Mouse (Mus musculus) small intestine, adult 2 months (tissue): ENCODE measurements around the gene Ndufab1. TPM values are rescaled to one million over a fixed set of nuclear protein-coding genes. Genes with fewer than 3 reads are reported as not detected.

ENCODE experiments used
- H3K27ac ChIP-seq: fragments of 200-500 bp; 2 replicates; pipeline ENCODE4 v1.5.1; 2012; ENCODE audit warnings: low read depth, low read length, control low read depth, inconsistent platforms; ENCODE audit not compliant: insufficient read depth
- H3K27me3 ChIP-seq: fragments of 200-500 bp; 2 replicates; pipeline ENCODE4 v1.6.1; 2012; ENCODE audit warnings: mild to moderate bottlenecking, moderate library complexity, low read length, inconsistent platforms; ENCODE audit not compliant: control insufficient read depth, insufficient read depth
- H3K36me3 ChIP-seq: fragments of 200-500 bp; 2 replicates; pipeline ENCODE4 v1.6.1; 2012; ENCODE audit warnings: mild to moderate bottlenecking, low read length, control low read depth, inconsistent platforms; ENCODE audit not compliant: control insufficient read depth, insufficient read depth
- H3K4me1 ChIP-seq: fragments of 200-500 bp; 2 replicates; pipeline ENCODE4 v1.6.1; 2012; ENCODE audit warnings: low read length, inconsistent platforms, mixed read lengths; ENCODE audit not compliant: control insufficient read depth, insufficient read depth, insufficient read length
- H3K4me3 ChIP-seq: fragments of 200-500 bp; 2 replicates; pipeline ENCODE4 v1.5.1; 2012; ENCODE audit warnings: low read depth, mild to moderate bottlenecking, control low read depth, inconsistent platforms, low read length, moderate library complexity
- CTCF ChIP-seq: fragments of 200-500 bp; IDR thresholded peaks from 2 replicates; pipeline ENCODE4 v1.5.1; 2012; ENCODE audit warnings: low read depth, mild to moderate bottlenecking, control low read depth, inconsistent platforms, low read length, moderate library complexity, mixed read lengths; ENCODE audit not compliant: insufficient replicate concordance, insufficient read length; ENCODE audit errors: extremely low read depth
- POLR2A ChIP-seq: fragments of 200-500 bp; IDR thresholded peaks from 2 replicates; pipeline ENCODE4 v1.6.1; 2012; ENCODE audit warnings: low read depth, mild to moderate bottlenecking, control low read depth, inconsistent platforms, low read length, moderate library complexity
- WGBS: fragments of 180-500 bp; shearing (Covaris S2); methylation state at CpG from one replicate; pipeline ENCODE4 v1.1.7; 2018; 5-methylcytosine and 5-hydroxymethylcytosine counted together
- polyA plus RNA-seq: library from polyadenylated mRNA; depleted of rRNA; stranded (reverse); fragments of >200 nt; gene quantifications from 2 replicates; pipeline ENCODE4 v1.2.3, GENCODE M21; 2012; rRNA removed

The Ndufab1 gene
- polyA plus RNA-seq, 1 experiment: 1,026 TPM

- TF ChIP-seq POLR2A (no peak), CTCF (no peak)
- H3K4me3 ChIP-seq: no peak overlapping the region
- H3K27me3 ChIP-seq: no peaks in the 10 kb centered on the region
- WGBS: 93% methylated on average over 9 of the region's 9 CpGs
- peaks cover 2% of the 10 kb centered on the region; the same call in 1 of the 2 replicates for H3K36me3 ChIP-seq
- H3K27ac ChIP-seq: no peak overlapping the region
- peaks cover 16% of the 10 kb centered on the region; the same call in 1 of the 2 replicates for H3K4me1 ChIP-seq
Measured at GRCm38 (mm10) chr7:122048191-122048590, 53.5 kb downstream of the Ndufab1 start.

GRCm38 (mm10) chr7:122046813-122047212 is 54.9 kb downstream of the Ndufab1 start:
- peak overlapping the region; percentile 59 for H3K27ac ChIP-seq
- peaks cover 16% of the 10 kb centered on the region; the same call in 1 of the 2 replicates for H3K4me1 ChIP-seq
- no peaks in the 10 kb centered on the region for H3K27me3 ChIP-seq
- peaks cover 4% of the 10 kb centered on the region; the same call in 1 of the 2 replicates for H3K36me3 ChIP-seq
- WGBS: 30% methylated on average over 2 of the region's 2 CpGs
- TF ChIP-seq POLR2A (no peak), CTCF (no peak)
- H3K4me3 ChIP-seq: no peak overlapping the region

- H3K4me1 ChIP-seq: peaks cover 16% of the 10 kb centered on the region; the same call in 1 of the 2 replicates
- peaks cover 6% of the 10 kb centered on the region for H3K36me3 ChIP-seq
- H3K4me3 ChIP-seq: no peak overlapping the region
- TF ChIP-seq POLR2A (no peak), CTCF (no peak)
- WGBS: 42% methylated on average over 1 of the region's 1 CpGs
- H3K27ac ChIP-seq: peak overlapping the region; percentile 85; the same call in 1 of the 2 replicates
- no peaks in the 10 kb centered on the region for H3K27me3 ChIP-seq
Measured at GRCm38 (mm10) chr7:122045711-122046110, 56.0 kb downstream of the Ndufab1 start.

- H3K27ac ChIP-seq: peak overlapping the region; percentile 85; the same call in 1 of the 2 replicates
- H3K36me3 ChIP-seq: peaks cover 8% of the 10 kb centered on the region
- no peak overlapping the region for H3K4me3 ChIP-seq
- H3K4me1 ChIP-seq: peaks cover 16% of the 10 kb centered on the region; the same call in 1 of the 2 replicates
- no peak for TF ChIP-seq POLR2A
- no peak for TF ChIP-seq CTCF
- no peaks in the 10 kb centered on the region for H3K27me3 ChIP-seq
- whole genome bisulfite sequencing: 81% methylated on average over 4 of the region's 4 CpGs
Measured at GRCm38 (mm10) chr7:122045181-122045634, 56.5 kb downstream of the Ndufab1 start.

DNA sequence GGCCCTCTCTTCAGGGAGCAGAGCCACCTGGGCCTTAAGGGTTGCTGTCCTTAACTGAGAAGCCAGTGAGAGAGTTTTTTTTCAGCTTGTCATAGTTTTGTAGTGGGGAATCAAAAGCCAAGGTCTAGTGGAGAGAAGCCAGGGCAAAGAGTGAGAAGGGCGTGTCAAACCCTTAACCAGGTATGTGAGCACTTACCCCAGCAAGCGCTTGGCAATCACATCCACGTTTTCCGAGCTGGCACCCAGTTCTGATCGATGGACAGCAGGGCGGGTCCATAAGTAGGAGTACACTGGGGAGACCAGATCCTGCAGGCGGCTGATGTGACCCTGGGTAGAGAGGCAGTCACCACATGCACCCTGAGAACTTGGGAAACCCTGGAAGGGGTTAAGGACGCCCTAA is 57.6 kb downstream of the Ndufab1 start:
- 36% methylated on average over 8 of the region's 8 CpGs for WGBS
- no peaks in the 10 kb centered on the region for H3K27me3 ChIP-seq
- H3K27ac ChIP-seq: peak overlapping the region; percentile 85
- H3K4me3 ChIP-seq: peak overlapping the region; percentile 42
- TF ChIP-seq CTCF: no peak
- peak; percentile 32; the same call in 1 of the 2 replicates for TF ChIP-seq POLR2A
- H3K36me3 ChIP-seq: peaks cover 11% of the 10 kb centered on the region
- H3K4me1 ChIP-seq: peaks cover 16% of the 10 kb centered on the region; the same call in 1 of the 2 replicates

Other genes starting within 250 kb of the Ndufab1 start
- gene Scnn1b, start 236.8 kb downstream of the Ndufab1 start, polyA plus RNA-seq: 0.10 and 0.85 TPM in 2 replicates
- 11.7 and 20.2 TPM in 2 replicates for gene Cog7, start 120.2 kb downstream of the Ndufab1 start, polyA plus RNA-seq
- gene Gga2, start 80.7 kb downstream of the Ndufab1 start, polyA plus RNA-seq: 16.0 and 17.4 TPM in 2 replicates
- 15.9 and 19.3 TPM in 2 replicates for gene Ubfd1, start 34.7 kb downstream of the Ndufab1 start, polyA plus RNA-seq
- gene Ears2, start 34.6 kb downstream of the Ndufab1 start, polyA plus RNA-seq: 4.9 and 7.4 TPM in 2 replicates
- gene Palb2, start 31.1 kb upstream of the Ndufab1 start, polyA plus RNA-seq: 0.72 and 1.0 TPM in 2 replicates
- gene Dctn5, start 31.2 kb upstream of the Ndufab1 start, polyA plus RNA-seq: 37.2 and 54.3 TPM in 2 replicates
- gene Plk1, start 57.6 kb upstream of the Ndufab1 start, polyA plus RNA-seq: 9.0 and 21.2 TPM in 2 replicates
- 23.1 and 23.5 TPM in 2 replicates for gene Ern2, start 84.3 kb upstream of the Ndufab1 start, polyA plus RNA-seq
- gene Chp2, start 117.6 kb upstream of the Ndufab1 start, polyA plus RNA-seq: 97.0 and 197 TPM in 2 replicates
- 4.1 and 6.1 TPM in 2 replicates for gene Prkcb, start 186.9 kb upstream of the Ndufab1 start, polyA plus RNA-seq